Mouse (Mus musculus): ENCODE results near the gene Ifna14. TPM values are rescaled to one million over a fixed set of nuclear protein-coding genes. Genes with fewer than 3 reads are reported as not detected.
"Not testable (repeated sequence)": the region's sequence is repeated elsewhere in the genome, so short reads cannot be mapped to it uniquely, and the experiment has no call there.

Gene Ifna14
- polyA plus RNA-seq (2015; fragmentation: Nextera tagmentation; extraction: Ambion mirVana), result not detected in 2 replicates

DNA sequence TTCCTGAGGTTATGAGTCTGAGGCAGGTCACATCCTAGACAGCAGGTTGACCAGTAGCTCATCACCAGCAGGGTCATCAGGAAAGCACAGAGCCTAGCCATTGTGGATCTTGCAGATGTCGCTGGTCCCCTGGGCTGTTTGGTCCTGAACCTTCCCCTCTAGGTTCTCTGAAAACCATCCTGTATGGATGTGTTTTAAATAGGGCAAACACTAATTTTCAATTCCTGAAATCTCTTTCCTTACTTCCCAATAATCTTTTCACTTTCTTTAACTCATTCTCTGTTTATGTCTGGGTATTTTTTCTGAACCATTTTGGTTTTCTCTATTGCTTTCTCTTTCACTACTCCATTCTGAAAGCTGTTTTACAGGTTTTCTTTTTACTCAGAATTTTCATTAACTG, at the start of gene Ifna14:
Gene Ifna14 (minus strand): TSS at position 101 of the 400 bp plus-strand sequence.
- Histone ChIP-seq H3K9me3 (replicated peaks) (no peaks in the 10 kb centered on the region), H3K36me3 (no peaks in the 10 kb centered on the region), H3K27ac (no peak within 1 kb of the TSS), H3K4me2 (no peak within 1 kb of the TSS), H3K4me1 (replicated peaks) (no peaks in the 10 kb centered on the region), H3K9ac (no peak within 1 kb of the TSS), H3K27me3 (no peaks in the 10 kb centered on the region), H3K4me3 (no peak within 1 kb of the TSS)
- ATAC-seq (replicated peaks; ENCODE audit: insufficient number of reproducible peaks, insufficient read depth, low FRiP score, low read depth), result no peak
- 79% methylated on average over 1 of the region's 1 CpGs for WGBS

- Histone ChIP-seq H3K4me1 (replicated peaks) (no peaks in the 10 kb centered on the region), H3K4me3 (no peak within 1 kb of the TSS), H3K4me2 (no peak within 1 kb of the TSS), H3K9me3 (replicated peaks) (no peaks in the 10 kb centered on the region), H3K27me3 (no peaks in the 10 kb centered on the region), H3K27ac (no peak within 1 kb of the TSS), H3K36me3 (no peaks in the 10 kb centered on the region), H3K9ac (no peak within 1 kb of the TSS)
- ATAC-seq (replicated peaks; ENCODE audit: insufficient number of reproducible peaks, insufficient read depth, low FRiP score, low read depth), result no peak
Observed at GRCm38 (mm10) chr4:88603276-88603675, 31.7 kb upstream of the Ifna14 start, which contains the start of gene Ifna12. Ifna12 (minus strand) TSS chr4:88603376.

DNA sequence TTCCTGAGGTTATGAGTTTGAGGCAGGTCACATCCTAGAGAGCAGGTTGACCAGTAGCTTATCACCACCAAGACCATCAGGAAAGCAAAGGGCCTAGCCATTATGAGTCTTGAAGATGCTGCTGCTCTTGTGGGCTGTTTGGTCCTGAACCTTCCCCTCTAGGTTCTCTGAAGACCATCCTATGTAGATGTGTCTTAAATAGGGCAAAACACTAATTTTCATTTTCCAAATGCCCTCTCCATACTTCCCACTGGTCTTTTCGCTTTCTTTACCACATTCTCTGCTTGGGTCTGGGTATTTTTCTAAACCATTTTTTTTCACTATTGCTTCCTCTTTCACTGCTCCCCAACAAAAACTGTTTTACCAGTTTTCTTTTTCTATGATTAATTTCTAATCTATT, 20.7 kb upstream of the Ifna14 start, which contains the start of gene Ifna9:
Gene Ifna9 (minus strand): TSS at position 101 of the 400 bp plus-strand sequence.
- WGBS, result 68% methylated on average over 1 of the region's 1 CpGs
- Histone ChIP-seq H3K27me3 (no peaks in the 10 kb centered on the region), H3K9me3 (replicated peaks) (no peaks in the 10 kb centered on the region), H3K27ac (no peak within 1 kb of the TSS), H3K4me1 (replicated peaks) (no peaks in the 10 kb centered on the region), H3K9ac (no peak within 1 kb of the TSS), H3K4me3 (no peak within 1 kb of the TSS), H3K36me3 (no peaks in the 10 kb centered on the region), H3K4me2 (no peak within 1 kb of the TSS)
- no peak for ATAC-seq (replicated peaks; ENCODE audit: insufficient number of reproducible peaks, insufficient read depth, low FRiP score, low read depth)

GRCm38 (mm10) chr4:88561791-88562190, 9.8 kb downstream of the Ifna14 start:
- H3K4me2 ChIP-seq, result no peak overlapping the region
- H3K4me1 ChIP-seq (replicated peaks), result no peaks in the 10 kb centered on the region
- no peak overlapping the region for H3K27ac ChIP-seq
- H3K9me3 ChIP-seq (replicated peaks), result no peaks in the 10 kb centered on the region
- H3K27me3 ChIP-seq, result no peaks in the 10 kb centered on the region
- H3K36me3 ChIP-seq, result no peaks in the 10 kb centered on the region
- WGBS, result 100% methylated on average over 1 of the region's 1 CpGs
- no peak for ATAC-seq (replicated peaks; ENCODE audit: insufficient number of reproducible peaks, insufficient read depth, low FRiP score, low read depth)
- no peak overlapping the region for H3K4me3 ChIP-seq
- no peak overlapping the region for H3K9ac ChIP-seq

DNA sequence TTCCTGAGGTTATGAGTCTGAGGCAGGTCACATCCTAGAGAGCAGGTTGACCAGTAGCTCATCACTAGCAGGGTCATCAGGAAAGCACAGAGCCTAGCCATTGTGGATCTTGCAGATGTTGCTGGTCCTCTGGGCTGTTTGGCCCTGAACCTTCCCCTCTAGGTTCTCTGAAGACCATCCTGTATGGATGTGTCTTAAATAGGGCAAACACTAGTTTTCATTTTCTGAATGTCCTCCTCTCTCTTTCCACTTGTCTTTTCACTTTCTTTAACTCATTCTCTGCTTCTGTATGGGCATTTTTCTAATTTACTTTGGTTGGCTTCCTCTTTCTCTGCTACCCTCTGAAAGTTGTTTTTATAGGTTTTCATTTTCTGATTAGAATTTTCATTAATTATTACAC, 13.5 kb downstream of the Ifna14 start, which contains the start of gene Ifna15:
Gene Ifna15 (minus strand): TSS at position 101 of the 400 bp plus-strand sequence.
- H3K27ac ChIP-seq; H3K9ac ChIP-seq; H3K4me1 ChIP-seq (replicated peaks); H3K4me2 ChIP-seq; H3K9me3 ChIP-seq (replicated peaks); ATAC-seq (replicated peaks; ENCODE audit: insufficient number of reproducible peaks, insufficient read depth, low FRiP score, low read depth); H3K4me3 ChIP-seq; H3K36me3 ChIP-seq; H3K27me3 ChIP-seq: not testable (repeated sequence)

DNA sequence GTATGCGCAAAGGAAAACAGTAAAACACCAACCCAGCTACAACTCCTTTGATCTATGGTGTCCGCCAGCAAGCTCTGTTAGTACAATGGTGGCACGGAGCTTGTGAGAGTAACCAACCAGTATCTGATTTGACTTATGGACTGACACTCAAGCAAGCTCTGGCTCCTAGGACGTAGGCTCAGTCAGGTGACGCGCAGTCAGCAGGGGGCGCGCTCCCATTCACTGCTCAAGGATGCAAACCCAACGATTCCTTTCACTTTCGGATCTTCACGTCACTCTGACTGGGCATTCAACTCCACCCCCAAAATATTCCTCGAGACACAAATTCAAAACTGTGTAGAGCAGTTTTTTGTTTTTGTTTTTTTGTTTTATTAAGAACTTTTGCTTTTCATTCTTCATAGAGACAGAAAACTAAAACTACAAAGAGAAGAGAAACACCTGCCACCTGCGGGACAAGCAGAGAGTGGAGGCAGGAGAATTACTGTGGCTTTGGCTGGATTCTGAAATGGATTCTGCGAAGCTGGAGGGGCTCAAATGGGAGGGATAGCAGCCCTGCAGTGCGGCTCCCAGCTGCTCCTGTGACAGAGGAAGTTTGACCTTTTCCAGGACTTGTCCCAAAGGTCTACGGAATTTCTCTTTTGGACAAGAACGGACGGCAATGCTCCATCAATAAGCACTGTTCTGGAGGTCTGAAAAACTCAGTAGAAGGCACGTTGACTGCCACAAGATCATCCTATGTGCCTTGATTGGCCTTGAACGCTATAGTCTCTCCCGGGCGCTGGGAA, 21.2 kb downstream of the Ifna14 start:
- H3K9ac ChIP-seq, result peak overlapping the region; percentile 23; the same call in 1 of the 2 replicates
- no peaks in the 10 kb centered on the region for H3K36me3 ChIP-seq
- WGBS, result 27% methylated on average over 22 of the region's 22 CpGs

DNA sequence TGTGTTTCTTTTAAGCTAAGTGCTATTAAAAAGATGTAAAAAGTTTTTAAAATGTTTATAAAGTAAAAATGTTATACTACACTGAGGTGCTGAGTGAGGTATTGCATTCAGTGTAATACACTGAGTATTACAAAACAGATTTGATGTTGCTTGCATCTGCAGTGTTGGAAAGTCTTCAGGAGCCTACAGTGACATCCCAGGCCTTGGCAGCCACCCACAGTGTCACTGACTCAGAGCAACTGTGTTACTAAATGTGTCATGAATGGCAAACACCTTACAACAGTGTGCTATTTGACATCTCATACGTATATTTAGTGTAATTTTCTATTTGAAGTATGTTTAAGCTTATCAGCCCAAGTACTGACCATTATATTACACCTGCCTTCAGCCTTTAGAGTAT, 23.6 kb downstream of the Ifna14 start:
- 71% methylated on average over 1 of the region's 1 CpGs for WGBS
- Histone ChIP-seq H3K36me3 (no peaks in the 10 kb centered on the region), H3K4me2 (no peak overlapping the region), H3K9me3 (replicated peaks) (no peaks in the 10 kb centered on the region), H3K27me3 (no peaks in the 10 kb centered on the region), H3K4me1 (replicated peaks) (peaks cover 4% of the 10 kb centered on the region), H3K4me3 (no peak overlapping the region), H3K9ac (no peak overlapping the region), H3K27ac (no peak overlapping the region)
- no peak for ATAC-seq (replicated peaks; ENCODE audit: insufficient number of reproducible peaks, insufficient read depth, low FRiP score, low read depth)

More for the DNA sequence above, 21.2 kb downstream of the Ifna14 start:
- Histone ChIP-seq H3K27ac (no peak overlapping the region), H3K4me2 (peak overlapping the region; percentile 66), H3K9me3 (replicated peaks) (no peaks in the 10 kb centered on the region), H3K4me3 (peak overlapping the region; percentile 49), H3K27me3 (no peaks in the 10 kb centered on the region), H3K4me1 (replicated peaks) (peaks cover 4% of the 10 kb centered on the region)
- 0 out of 2 replicates have a peak, but pooled peaks have one; percentile 47 for ATAC-seq (replicated peaks; ENCODE audit: insufficient number of reproducible peaks, insufficient read depth, low FRiP score, low read depth)

DNA sequence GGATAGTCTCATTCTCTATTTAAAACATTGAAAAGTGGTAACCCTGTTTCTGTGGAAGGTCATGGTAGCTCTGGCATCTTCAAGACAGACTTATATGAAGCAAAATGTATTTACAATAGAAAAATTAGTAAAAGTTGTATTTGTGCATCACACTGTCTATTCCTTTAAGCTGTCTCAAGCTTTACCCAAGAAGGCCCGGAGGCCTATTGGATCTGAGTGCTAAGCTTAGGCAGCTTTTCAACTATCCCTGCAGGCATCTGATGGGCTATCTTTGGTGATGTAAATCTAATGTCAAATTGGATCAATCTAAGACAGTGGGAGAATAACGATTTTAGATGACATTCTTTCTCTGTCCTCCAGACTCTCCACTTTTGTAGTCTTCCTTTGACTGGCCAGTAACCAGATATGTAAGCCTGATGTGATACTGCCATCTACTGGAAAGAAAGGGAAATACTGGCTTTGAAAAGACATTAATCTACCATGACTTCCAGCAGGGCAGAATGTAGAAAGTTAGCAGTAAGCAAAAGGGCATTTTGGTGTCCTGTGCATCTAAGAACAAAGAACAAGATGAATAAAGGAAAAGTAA, 27.9 kb downstream of the Ifna14 start:
- no peak overlapping the region for H3K27ac ChIP-seq
- no peaks in the 10 kb centered on the region for H3K9me3 ChIP-seq (replicated peaks)
- no peak overlapping the region for H3K4me2 ChIP-seq
- no peak overlapping the region for H3K4me3 ChIP-seq
- no peak for ATAC-seq (replicated peaks; ENCODE audit: insufficient number of reproducible peaks, insufficient read depth, low FRiP score, low read depth)
- no peak overlapping the region for H3K9ac ChIP-seq
- H3K4me1 ChIP-seq (replicated peaks), result no peaks in the 10 kb centered on the region
- WGBS, result 42% methylated on average over 2 of the region's 2 CpGs
- no peaks in the 10 kb centered on the region for H3K27me3 ChIP-seq
- H3K36me3 ChIP-seq, result no peaks in the 10 kb centered on the region

- H3K27me3 ChIP-seq, result no peaks in the 10 kb centered on the region
- H3K27ac ChIP-seq, result peak overlapping the region; percentile 42; the same call in 1 of the 2 replicates
- H3K4me2 ChIP-seq, result peak overlapping the region; percentile 40
- no peak overlapping the region for H3K9ac ChIP-seq
- 0 out of 2 replicates have a peak, but pooled peaks have one; percentile 31 for ATAC-seq (replicated peaks; ENCODE audit: insufficient number of reproducible peaks, insufficient read depth, low FRiP score, low read depth)
- H3K36me3 ChIP-seq, result no peaks in the 10 kb centered on the region
- no peaks in the 10 kb centered on the region for H3K9me3 ChIP-seq (replicated peaks)
- no peak overlapping the region for H3K4me3 ChIP-seq
- WGBS, result 48% methylated on average over 12 of the region's 12 CpGs
- H3K4me1 ChIP-seq (replicated peaks), result 0 out of 2 replicates have a peak, but pooled peaks cover 3% of the 10 kb centered on the region
Observed at GRCm38 (mm10) chr4:88537328-88537727, 34.3 kb downstream of the Ifna14 start.

- H3K36me3 ChIP-seq, result no peaks in the 10 kb centered on the region
- 0 out of 2 replicates have a peak, but pooled peaks cover 3% of the 10 kb centered on the region for H3K4me1 ChIP-seq (replicated peaks)
- H3K27me3 ChIP-seq, result no peaks in the 10 kb centered on the region
- H3K4me3 ChIP-seq, result no peak overlapping the region
- no peaks in the 10 kb centered on the region for H3K9me3 ChIP-seq (replicated peaks)
- no peak overlapping the region for H3K9ac ChIP-seq
- 59% methylated on average over 7 of the region's 7 CpGs for WGBS
- no peak; the same call in 1 of the 2 replicates for ATAC-seq (replicated peaks; ENCODE audit: insufficient number of reproducible peaks, insufficient read depth, low FRiP score, low read depth)
- H3K27ac ChIP-seq, result 0 out of 2 replicates have a peak overlapping the region, but pooled peaks have one; percentile 42
- no peak overlapping the region for H3K4me2 ChIP-seq
Observed at GRCm38 (mm10) chr4:88536640-88537039, 35.0 kb downstream of the Ifna14 start.

DNA sequence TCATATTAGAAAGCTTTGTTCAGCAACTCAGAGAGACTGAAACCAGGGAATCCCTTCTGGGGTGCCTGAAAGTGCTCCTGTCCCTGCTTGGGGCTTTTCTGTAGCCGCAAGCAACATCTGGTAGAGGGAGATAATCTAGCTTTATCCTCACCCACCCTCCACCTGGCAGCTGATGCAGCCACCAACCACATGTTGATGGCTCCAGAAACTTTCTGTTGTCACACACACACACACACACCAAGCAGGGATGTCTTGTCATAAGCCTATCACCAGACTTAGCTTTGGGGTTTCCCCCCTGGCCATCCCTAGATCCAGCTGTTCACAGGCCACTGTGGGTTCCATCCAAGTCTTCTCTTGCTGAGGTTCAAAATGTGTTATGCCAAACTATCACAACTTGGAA, 35.9 kb downstream of the Ifna14 start:
- Histone ChIP-seq H3K9ac (no peak overlapping the region), H3K27ac (no peak overlapping the region), H3K9me3 (replicated peaks) (no peaks in the 10 kb centered on the region), H3K4me2 (no peak overlapping the region), H3K4me1 (replicated peaks) (0 out of 2 replicates have a peak, but pooled peaks cover 3% of the 10 kb centered on the region), H3K36me3 (no peaks in the 10 kb centered on the region), H3K27me3 (no peaks in the 10 kb centered on the region), H3K4me3 (no peak overlapping the region)
- ATAC-seq (replicated peaks; ENCODE audit: insufficient number of reproducible peaks, insufficient read depth, low FRiP score, low read depth), result no peak
- WGBS, result 65% methylated on average over 1 of the region's 1 CpGs
